ENCODE assay signal across 7 mouse cellular contexts in the genomic region with DNA sequence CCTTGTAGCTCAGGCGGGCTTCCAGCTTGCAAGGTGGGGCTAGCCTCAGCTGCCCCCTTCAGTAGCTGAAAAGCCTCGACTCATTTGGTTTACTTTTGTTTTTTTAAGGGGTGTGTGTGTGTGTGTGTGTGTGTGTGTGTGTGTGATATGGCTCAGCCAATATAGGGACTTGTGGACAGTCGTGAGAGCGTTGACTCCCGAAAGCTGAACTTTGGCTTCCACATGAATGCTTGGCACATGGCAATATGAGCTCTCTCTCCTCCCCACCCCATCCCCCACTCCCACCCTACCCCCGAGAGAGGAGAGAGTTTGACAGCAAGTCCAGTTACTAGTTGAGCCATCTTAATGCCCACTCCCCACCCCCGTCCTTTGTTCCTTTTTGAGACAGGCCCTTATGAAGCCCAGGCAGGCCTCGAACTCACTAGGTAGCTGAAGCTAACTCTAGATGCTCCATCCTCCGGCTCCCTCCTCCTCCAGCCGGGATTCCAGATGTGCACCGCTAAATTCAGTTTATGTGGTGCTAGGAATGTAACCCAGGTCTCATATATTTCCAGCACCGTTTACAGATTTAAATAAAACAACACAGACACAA.
A peak's percentile ranks its signal among the peaks of the same experiment; 100 is the strongest.
DNase-seq lines count a peak whose midpoint lies in the region; ATAC-seq and TF ChIP-seq lines count a peak whose summit lies in the region.

No protein-coding gene starts in this region.

- ATAC-seq in hindbrain, embryonic 13.5 days (ENCODE audit: low FRiP score) = no peak
- ATAC-seq in hindbrain, embryonic 12.5 days (ENCODE audit: low FRiP score) = no peak
- no peak for ATAC-seq in midbrain, embryonic 13.5 days
- ATAC-seq in midbrain, embryonic 11.5 days (ENCODE audit: low FRiP score) = no peak
- no peak for ATAC-seq in forebrain, postnatal 0 days
- ATAC-seq in neural tube, embryonic 14.5 days (ENCODE audit: low read depth) = no peak

- no peak overlapping the region for H3K4me3 ChIP-seq in hindbrain, embryonic 13.5 days
- H3K4me3 ChIP-seq in hindbrain, embryonic 12.5 days = no peak overlapping the region
- H3K4me3 ChIP-seq in midbrain, embryonic 13.5 days (replicated peaks) = no peak overlapping the region
- no peak overlapping the region for H3K4me3 ChIP-seq in midbrain, embryonic 11.5 days (ENCODE audit: low read depth, low read length)
- H3K4me3 ChIP-seq in forebrain, postnatal 0 days (ENCODE audit: low read depth, low read length) = peak overlapping the region; percentile 42
- no peak overlapping the region for H3K4me3 ChIP-seq in neural tube, embryonic 14.5 days (ENCODE audit: low read depth, low read length)

- TF ChIP-seq CTCF in forebrain, postnatal 0 days (IDR thresholded peaks at IDR 0.05; ENCODE audit: low read depth) = no peak

- WGBS in hindbrain, embryonic 13.5 days = 41% methylated on average over 12 of the region's 12 CpGs
- WGBS in hindbrain, embryonic 12.5 days = 43% methylated on average over 12 of the region's 12 CpGs
- WGBS in midbrain, embryonic 13.5 days = 50% methylated on average over 12 of the region's 12 CpGs
- 40% methylated on average over 12 of the region's 12 CpGs for WGBS in midbrain, embryonic 11.5 days
- WGBS in forebrain, postnatal 0 days = 51% methylated on average over 12 of the region's 12 CpGs
- 46% methylated on average over 12 of the region's 12 CpGs for WGBS in neural tube, embryonic 14.5 days

- no peaks in the 10 kb centered on the region for H3K9me3 ChIP-seq in hindbrain, embryonic 13.5 days
- no peaks in the 10 kb centered on the region for H3K9me3 ChIP-seq in hindbrain, embryonic 12.5 days (replicated peaks)
- H3K9me3 ChIP-seq in midbrain, embryonic 13.5 days = no peaks in the 10 kb centered on the region
- H3K9me3 ChIP-seq in midbrain, embryonic 11.5 days (ENCODE audit: control insufficient read depth, low read length) = no peaks in the 10 kb centered on the region
- no peaks in the 10 kb centered on the region for H3K9me3 ChIP-seq in forebrain, postnatal 0 days (ENCODE audit: low read length)
- H3K9me3 ChIP-seq in neural tube, embryonic 14.5 days (ENCODE audit: control insufficient read depth, low read length) = no peaks in the 10 kb centered on the region

- H3K27ac ChIP-seq in hindbrain, embryonic 13.5 days = no peak overlapping the region
- no peak overlapping the region for H3K27ac ChIP-seq in hindbrain, embryonic 12.5 days
- no peak overlapping the region for H3K27ac ChIP-seq in midbrain, embryonic 13.5 days
- H3K27ac ChIP-seq in midbrain, embryonic 11.5 days (ENCODE audit: low read depth, low read length) = no peak overlapping the region
- H3K27ac ChIP-seq in forebrain, postnatal 0 days (ENCODE audit: low read depth, low read length) = peak overlapping the region; percentile 96
- no peak overlapping the region; the same call in 1 of the 2 replicates for H3K27ac ChIP-seq in neural tube, embryonic 14.5 days (ENCODE audit: low read depth, low read length)

- H3K27me3 ChIP-seq in hindbrain, embryonic 13.5 days = no peaks in the 10 kb centered on the region
- H3K27me3 ChIP-seq in hindbrain, embryonic 12.5 days = no peaks in the 10 kb centered on the region; the same call in 1 of the 2 replicates
- H3K27me3 ChIP-seq in midbrain, embryonic 13.5 days = no peaks in the 10 kb centered on the region
- no peaks in the 10 kb centered on the region for H3K27me3 ChIP-seq in midbrain, embryonic 11.5 days (ENCODE audit: control insufficient read depth, insufficient read depth, low read length)
- H3K27me3 ChIP-seq in forebrain, postnatal 0 days (ENCODE audit: insufficient read depth, low read length) = no peaks in the 10 kb centered on the region
- no peaks in the 10 kb centered on the region for H3K27me3 ChIP-seq in neural tube, embryonic 14.5 days (ENCODE audit: control insufficient read depth, insufficient read depth, low read length)

- H3K4me2 ChIP-seq in hindbrain, embryonic 13.5 days = peak overlapping the region; percentile 75; the same call in 1 of the 2 replicates
- H3K4me2 ChIP-seq in hindbrain, embryonic 12.5 days (replicated peaks) = no peak overlapping the region
- peak overlapping the region; percentile 79 for H3K4me2 ChIP-seq in midbrain, embryonic 13.5 days (replicated peaks)
- no peak overlapping the region for H3K4me2 ChIP-seq in midbrain, embryonic 11.5 days
- H3K4me2 ChIP-seq in forebrain, postnatal 0 days (ENCODE audit: low read depth) = peak overlapping the region; percentile 75
- H3K4me2 ChIP-seq in neural tube, embryonic 14.5 days (ENCODE audit: low read depth, low read length) = peak overlapping the region; percentile 86

- H3K9ac ChIP-seq in hindbrain, embryonic 13.5 days = no peak overlapping the region
- H3K9ac ChIP-seq in hindbrain, embryonic 12.5 days = no peak overlapping the region
- H3K9ac ChIP-seq in midbrain, embryonic 13.5 days (replicated peaks) = no peak overlapping the region
- no peak overlapping the region for H3K9ac ChIP-seq in midbrain, embryonic 11.5 days (ENCODE audit: low read length)
- H3K9ac ChIP-seq in forebrain, postnatal 0 days = peak overlapping the region; percentile 73; the same call in 1 of the 2 replicates
- no peak overlapping the region; the same call in 1 of the 2 replicates for H3K9ac ChIP-seq in neural tube, embryonic 14.5 days (replicated peaks; ENCODE audit: low read depth, low read length)

- no peaks in the 10 kb centered on the region for H3K36me3 ChIP-seq in hindbrain, embryonic 13.5 days
- no peaks in the 10 kb centered on the region for H3K36me3 ChIP-seq in hindbrain, embryonic 12.5 days
- H3K36me3 ChIP-seq in midbrain, embryonic 13.5 days = no peaks in the 10 kb centered on the region
- H3K36me3 ChIP-seq in midbrain, embryonic 11.5 days (ENCODE audit: control insufficient read depth, insufficient read depth, low read length) = no peaks in the 10 kb centered on the region
- no peaks in the 10 kb centered on the region for H3K36me3 ChIP-seq in forebrain, postnatal 0 days (ENCODE audit: insufficient read depth)
- no peaks in the 10 kb centered on the region for H3K36me3 ChIP-seq in neural tube, embryonic 14.5 days (ENCODE audit: control insufficient read depth, insufficient read depth, low read length)

- no peak for DNase-seq in midbrain, embryonic 11.5 days (ENCODE audit: low spot score, missing footprints)
- DNase-seq in forebrain, postnatal 0 days = no peak
- no peak for DNase-seq in heart, postnatal 4 days

- H3K4me1 ChIP-seq in hindbrain, embryonic 13.5 days (replicated peaks) = peaks cover 42% of the 10 kb centered on the region
- H3K4me1 ChIP-seq in hindbrain, embryonic 12.5 days = peaks cover 29% of the 10 kb centered on the region
- H3K4me1 ChIP-seq in midbrain, embryonic 13.5 days (replicated peaks) = peaks cover 29% of the 10 kb centered on the region
- peaks cover 9% of the 10 kb centered on the region for H3K4me1 ChIP-seq in midbrain, embryonic 11.5 days (ENCODE audit: control insufficient read depth, insufficient read depth, low read length)
- peaks cover 21% of the 10 kb centered on the region for H3K4me1 ChIP-seq in forebrain, postnatal 0 days (ENCODE audit: insufficient read depth)
- H3K4me1 ChIP-seq in neural tube, embryonic 14.5 days (ENCODE audit: control insufficient read depth, insufficient read depth, low read length) = peaks cover 24% of the 10 kb centered on the region; the same call in 1 of the 2 replicates

Comparison
In these comparisons a context has a peak if more than half of its experiments do, and no peak if none do; other contexts are left out.
1. H3K4me2 ChIP-seq: peak in hindbrain, embryonic 13.5 days (single experiment), midbrain, embryonic 13.5 days (single experiment), forebrain, postnatal 0 days (single experiment) and neural tube, embryonic 14.5 days (single experiment); none in hindbrain, embryonic 12.5 days (single experiment) and midbrain, embryonic 11.5 days (single experiment).